Mouse (Mus musculus) frontal cortex, postnatal 25 days (tissue): ENCODE measurements at regions not wholly inside any gene's neighbourhood (a gene's known extent, or its start where the extent isn't known, plus 50 kb on each side); places are given as distances from the start of the nearest gene placed in this dataset.

Experiments used
- DNase-seq, 2 experiments: peaks; one replicate each; pipeline ENCODE4 v3.0.0; 2022; ENCODE audit warnings: low spot score in 2 of 2

DNA sequence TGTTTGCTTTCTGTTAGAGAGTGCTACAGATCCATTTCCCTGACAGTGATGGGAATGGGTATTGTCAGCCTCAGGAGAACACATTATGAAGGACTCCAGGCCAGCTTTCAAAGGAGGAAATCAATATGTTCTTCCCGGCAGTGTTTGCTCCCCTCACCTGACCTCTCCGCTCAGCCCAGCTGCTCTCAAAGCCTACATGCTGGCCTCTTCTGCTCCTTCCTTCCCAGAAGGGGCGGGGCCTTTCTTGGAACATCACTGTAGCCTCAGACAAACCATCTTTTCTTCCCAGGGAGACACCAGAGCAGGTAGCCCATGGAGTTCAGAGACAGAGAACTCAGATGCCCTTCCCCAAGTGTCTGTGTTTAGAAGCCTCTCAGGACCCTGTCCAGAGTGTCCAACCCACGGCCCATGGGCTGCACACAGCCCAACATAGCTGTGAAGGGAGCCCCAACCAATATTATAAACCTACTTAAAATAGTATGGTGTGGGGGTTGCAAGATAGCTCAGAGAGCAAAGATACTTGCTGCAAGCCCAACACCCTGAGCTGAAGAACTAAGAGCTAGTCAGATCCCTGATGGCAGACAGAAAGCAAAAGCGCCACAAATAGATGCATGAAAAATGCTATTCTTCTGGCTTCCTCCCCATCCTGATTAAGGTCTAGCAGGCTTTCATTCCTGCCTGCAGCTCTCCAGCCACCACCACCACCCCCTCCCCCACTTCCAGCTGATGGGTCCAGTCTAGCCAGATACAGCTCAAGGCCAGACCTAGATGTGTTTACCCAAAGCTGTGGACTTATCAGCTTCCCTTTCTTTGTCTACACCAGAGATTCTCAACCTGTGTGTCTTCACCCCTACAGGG, 141.8 kb upstream of the Hs6st1 start:
- DNase-seq, result no peak

DNA sequence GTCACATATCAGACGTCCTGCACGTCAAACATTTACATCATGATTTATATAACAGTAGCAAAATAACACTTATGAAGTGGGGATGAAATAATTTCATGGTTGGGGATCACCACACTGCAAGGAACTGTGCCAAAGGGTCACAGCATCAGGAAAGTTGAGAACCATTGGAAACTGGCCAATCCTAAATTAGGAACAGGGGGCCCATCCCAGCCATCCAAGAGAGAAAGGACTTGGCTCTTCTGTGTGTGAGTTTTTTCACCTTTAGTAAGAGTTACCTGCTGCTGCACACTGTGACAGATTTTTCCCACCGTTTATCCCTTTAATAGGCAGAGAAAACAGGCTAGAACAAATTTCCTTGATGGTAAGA, 141.2 kb upstream of the Hs6st1 start:
- no peak for DNase-seq

DNA sequence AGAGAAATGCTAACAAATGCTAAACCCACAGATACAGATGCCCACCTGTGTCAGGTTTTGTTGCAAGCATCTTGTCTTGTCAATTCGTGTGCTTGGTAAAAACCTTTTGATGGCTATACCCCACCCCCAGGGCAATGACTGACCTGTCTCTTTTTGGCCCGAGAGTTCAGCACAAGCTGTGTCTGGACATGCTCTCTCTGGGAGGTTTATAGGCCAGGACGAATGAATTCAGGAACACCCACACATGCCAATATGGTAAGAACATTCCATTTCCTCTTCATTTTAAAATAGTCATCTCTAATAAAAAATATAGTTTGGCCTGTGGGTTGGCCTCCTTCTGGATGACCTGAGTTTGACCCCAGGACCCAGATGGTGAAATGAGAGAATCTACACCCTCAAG, 137.8 kb upstream of the Hs6st1 start:
- no peak for DNase-seq

DNA sequence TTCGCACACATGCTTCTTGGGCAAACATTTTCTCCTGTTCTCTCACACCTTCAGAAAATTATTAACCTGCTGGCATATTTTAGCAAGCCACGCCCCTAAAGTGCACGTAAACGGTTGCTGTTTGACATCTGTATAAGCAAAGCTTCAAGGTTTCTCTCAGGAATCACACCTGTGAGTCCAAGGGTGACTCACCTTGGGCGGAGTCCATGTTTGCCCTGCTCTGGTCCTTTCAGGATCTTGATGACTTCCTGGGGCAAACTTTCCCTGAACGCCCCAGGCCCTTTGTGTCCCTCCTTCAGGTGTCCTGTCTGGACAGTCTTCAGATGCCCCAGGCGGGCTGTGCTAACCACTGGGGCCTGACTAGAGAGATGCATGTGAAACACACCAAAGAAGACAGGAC, 137.1 kb upstream of the Hs6st1 start:
- DNase-seq, result no peak

DNA sequence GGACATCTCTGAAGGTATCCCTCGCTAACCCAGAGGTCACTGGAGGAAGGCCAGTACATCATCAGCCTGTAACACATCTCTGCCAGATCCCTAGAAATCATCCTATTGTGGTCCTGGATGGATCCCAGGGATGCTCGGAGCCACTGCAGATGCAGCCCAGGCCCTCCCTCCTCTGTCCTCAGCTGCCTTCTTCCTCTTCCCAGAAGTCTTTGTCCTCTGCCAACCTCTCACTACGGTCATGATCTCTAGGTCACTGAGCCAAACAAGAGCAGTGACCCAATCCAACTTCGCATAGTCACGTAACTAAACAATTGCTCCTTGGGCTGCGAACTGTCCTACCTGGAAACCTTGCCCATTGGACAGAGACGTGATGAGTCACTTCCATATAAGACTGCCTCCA, 134.7 kb upstream of the Hs6st1 start:
- DNase-seq, result no peak

DNA sequence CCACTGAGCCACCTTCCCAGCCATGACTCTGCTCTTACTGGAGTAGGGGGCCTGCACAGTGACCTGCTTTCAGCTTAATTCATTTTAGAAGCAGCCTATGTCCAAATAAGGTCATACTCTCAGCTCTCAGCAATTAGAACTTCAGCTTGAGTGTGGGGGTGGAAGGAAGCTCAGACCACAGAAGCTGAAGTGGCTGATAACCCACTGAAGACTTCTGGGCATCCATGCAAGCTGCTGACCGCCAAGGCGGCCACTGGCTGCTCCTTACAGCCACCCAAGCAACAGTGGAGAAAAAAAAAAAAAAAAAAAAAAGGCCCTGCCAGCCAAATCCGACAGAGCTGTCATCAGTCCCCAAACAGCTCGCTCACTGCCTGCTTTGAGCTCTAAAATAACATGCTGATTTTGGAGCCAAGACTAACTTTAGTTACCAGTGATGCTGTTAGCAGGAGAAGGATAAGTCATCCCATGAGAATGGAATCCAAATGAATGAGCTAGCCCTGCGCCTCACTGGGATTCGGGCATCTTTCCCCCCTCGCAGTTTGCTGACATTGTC, 133.0 kb upstream of the Hs6st1 start:
- DNase-seq, result peak in 1 of 2 experiments; percentile 10

DNA sequence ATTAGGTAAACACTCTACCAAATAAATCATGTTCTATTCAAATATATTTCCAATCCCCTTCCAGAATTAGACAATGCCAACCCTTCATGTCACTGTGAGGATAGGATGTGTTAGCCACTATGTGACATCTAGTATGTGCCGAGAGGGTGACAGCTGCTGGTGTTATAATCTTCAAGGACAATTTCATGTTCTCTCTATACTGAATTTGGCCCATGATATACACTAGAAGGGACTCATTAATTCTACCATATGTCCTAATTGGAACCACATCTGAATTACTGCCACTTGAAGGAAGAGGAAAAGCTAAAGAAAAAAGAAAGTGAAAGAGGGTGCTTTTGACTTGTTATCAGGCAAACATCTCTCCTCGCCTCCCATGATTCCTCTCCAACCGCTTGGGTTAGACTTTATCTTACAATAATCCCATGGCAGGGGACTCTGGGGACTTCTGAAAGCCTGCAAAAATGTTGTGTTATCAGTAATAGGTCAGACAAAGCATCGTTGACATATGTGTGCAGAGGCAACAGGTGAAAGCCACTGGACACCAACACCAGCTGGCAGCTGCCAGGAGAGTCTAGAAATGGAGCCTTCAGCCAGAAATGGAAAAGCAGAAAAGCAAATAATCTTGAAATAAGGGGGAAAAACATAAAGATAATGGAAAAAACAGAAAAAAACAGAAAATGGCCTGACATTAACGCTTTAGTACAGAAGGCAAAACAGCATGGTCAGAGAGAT, 131.7 kb upstream of the Hs6st1 start:
- DNase-seq, result no peak

DNA sequence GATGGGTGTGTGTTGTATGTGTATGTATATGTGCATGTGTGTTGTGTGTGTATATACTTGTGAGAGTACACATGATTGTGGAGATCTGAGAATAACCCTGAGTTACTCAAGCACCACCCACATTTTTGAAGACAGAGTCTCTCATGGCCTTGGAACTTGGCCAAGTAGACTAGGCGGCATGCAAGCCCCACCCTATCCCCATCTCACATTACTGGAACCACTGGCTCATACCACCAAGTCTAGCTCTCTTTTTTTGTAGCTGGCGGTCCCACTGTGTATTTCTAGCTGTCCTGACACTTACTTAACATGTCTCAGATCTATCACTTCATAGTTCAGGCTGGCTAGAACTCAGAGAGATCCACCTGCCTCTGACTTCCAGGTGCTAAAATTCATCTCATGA, 128.0 kb upstream of the Hs6st1 start:
- no peak for DNase-seq

DNA sequence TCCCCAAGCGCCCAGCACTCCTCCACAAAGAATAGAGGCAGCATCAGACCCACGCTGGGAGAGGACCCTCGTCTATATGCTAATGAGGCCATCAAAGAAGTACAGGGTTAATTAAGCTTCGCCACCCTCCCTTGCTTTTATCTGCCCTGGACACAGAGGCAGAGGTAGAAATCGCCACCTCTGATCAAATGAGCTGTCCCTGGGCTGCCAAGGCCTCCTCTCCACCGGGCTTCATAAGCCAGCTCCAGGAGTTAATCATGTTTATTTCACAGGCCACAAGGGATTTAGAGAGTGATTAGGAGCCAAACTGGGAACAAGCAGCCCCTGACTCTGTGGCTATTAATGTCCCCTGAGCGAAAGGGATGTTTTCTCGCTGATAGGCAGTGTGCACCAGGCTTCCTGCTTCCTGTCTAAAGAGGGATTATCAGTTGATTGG, 126.5 kb upstream of the Hs6st1 start:
- no peak for DNase-seq

DNA sequence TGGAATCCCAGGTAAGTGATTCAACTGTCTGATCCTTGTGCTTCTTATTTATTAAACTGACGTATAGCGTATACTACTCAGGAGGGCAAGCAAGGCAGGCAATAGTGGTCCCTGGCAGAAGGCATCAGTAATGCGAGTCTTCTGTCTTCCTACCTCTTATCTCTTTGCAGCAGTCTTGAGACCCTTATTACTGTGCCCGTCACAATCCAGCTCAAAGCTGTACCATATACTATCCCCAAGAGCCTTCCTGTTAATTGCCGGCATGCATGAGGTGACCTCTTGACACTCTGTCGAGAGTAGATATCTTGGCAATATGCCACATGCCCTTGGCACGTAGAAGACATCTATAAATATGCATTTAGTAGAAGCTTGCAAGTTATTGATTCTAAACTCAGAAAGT, 126.0 kb upstream of the Hs6st1 start:
- no peak for DNase-seq

DNA sequence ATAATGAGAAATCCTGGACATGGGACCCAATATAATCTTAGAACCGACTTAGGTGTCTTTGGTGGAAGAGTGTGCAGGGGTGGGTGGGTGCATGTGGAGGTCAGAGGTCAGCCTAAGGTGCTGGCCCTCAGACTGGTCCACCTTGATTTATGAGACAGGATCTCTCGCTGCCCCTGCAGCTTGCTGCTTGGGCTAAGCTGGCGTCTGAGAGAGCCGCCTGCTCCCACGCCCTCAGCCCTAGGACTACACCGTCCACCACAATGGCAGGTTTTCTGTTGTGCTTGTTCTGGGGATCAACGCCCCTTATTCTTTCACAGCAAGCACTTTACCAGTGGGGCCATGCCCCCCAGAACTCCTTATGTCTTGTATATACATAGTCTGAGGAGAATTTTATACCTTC, 124.4 kb upstream of the Hs6st1 start:
- no peak for DNase-seq

DNA sequence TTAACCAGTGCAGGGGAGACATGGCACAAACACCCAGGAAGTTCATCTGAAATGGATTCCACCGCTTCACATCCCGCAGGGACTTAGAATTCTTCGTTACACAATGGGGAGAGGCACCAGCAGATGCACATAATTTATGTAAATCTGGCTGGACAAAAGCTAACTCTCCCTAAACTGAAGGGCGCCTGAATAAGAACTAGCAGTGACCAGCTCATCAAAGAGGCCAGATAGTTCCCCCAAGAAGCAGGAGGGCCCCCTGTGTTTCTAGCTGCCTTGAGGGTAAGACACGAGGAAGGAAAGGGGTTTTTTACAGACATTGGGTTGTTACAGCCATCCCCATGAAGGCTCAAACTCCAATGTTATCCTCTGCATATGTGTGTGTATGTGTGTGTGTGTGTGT, 123.8 kb upstream of the Hs6st1 start:
- no peak for DNase-seq

DNA sequence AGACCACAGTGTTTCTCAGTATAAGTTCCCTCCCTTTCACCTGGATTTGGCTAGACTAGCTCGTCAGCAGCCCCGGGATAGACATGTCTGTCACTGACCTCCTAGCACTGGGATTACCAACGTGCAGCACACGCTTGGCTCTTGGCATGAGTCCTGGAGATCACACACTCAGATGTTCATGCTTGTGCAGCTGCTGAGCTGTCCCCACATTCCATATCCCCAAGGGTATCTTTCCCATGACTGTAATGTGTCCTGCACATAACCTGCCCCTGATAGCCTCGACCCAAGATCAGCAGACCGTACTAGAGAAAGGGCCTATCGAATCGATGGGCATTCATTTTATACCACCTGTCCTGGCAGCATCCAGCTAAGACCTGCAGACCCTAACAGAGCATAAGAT, 123.4 kb upstream of the Hs6st1 start:
- no peak for DNase-seq

DNA sequence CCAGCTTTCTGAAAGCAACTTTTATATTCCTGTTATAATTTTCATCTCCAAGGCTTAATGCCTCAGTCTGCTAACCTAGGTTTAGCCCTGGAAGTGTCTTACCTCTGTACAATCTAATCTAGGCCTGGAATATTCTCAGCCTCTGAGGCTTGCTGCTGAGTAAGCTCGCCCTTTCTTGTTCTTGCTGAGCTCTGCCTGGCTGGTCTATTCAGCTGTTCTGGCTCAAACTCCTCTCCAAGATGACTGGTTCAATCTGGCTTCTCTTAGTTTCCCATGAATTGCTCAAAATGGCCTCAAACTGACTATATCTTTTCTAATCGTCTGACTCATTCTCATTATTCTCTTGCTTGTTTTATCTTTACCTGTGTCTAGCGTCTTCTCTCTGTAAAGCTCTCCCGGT, 122.6 kb upstream of the Hs6st1 start:
- DNase-seq, result no peak

DNA sequence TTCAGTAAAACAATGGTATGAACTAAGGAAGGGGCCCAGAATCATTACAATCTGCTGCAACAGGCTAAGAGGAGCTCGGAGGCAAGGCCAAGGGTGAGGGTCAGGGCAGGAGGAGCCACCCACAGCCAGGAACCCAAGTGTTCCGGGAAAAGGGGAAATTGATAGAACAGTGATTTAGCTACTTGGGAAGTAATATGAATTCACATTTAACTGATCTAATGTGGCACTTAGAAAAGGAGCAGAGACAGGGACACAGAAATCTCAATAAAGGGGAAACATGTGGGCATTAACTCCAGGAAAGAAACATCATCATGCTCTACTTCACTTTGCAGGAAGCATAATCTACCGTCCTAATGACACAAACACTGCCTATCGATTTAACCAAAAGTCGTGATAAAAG, 120.1 kb upstream of the Hs6st1 start:
- no peak for DNase-seq

DNA sequence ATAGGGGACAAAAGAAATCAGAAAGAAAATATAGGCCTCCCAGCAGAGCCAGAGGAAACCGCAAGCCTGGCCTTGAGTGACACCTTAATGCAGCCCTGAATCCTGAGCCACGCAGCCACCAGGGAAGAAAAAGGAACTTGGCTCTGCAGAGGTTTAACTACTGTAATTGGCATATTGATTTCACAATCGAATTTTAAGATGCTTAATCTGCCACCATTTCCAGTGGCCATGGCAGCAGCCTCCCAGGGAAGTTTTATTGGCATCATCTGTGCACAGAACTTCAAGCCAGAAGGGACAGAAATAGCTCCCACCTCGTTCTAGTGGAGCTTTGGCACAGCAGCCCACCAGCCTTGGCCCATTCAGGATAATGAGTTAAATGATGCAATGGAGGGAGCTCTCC, 117.1 kb upstream of the Hs6st1 start:
- no peak for DNase-seq

DNA sequence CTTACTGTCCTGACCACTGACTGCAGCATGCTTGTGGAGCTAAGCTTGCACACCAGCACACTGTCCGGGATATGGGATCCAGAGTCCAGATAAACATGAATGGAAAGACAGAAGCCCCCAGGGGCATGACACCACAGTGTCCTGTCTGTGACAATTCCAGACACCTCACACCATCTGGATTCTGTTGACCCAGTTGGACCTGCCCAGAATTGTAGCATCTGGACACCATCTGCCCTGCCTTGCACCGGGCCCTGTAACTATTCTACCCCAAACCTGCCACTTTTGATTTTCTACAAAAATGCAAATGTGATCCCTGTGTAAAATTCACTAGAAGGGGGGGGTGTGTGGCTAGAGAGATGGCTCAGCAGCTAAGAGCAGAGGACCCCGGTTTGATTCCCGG, 114.5 kb upstream of the Hs6st1 start:
- no peak for DNase-seq

DNA sequence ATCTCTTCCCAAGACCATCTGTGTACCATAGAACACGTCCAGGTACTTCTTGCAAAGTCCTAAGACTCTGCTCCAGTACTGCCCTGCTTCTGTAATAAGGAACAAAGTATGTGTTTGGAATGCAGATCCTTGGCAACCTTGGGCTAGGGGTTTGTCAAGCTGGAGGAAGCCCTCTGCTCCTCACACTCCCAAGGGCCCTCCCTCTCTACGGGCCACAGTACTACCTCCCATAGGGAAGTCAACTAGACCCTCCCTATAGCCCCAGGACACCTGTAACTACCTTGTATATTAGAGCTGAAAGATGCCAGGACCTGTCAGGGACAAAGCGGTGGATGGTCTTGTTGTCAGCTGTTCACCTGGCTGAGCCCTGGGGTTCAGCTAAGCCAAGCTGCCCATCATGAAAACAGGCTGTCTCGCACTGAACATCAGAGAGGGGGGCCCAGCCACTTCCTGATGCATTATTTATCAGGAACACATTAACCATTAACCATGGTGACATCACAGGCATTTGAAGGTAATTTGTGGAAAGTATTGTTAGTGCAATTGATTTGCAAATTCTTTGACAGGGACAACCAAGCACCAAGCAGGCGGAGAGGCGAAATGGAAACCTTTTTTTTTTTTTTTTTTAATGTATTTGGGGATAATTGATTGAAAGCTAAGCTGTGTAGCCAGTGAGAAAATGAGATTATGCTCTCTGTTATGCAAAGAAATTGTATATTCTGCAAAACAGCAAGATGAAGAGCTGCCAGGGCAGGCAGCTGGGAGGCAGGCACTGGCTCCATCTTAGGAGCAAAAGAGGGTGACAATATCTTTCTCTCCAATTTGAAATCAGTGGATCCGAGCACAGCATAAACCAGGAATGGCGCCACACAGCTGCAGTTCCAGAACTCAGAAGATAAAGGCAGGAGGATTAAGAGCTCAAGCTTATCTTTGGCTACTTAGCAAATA, 110.5 kb upstream of the Hs6st1 start:
- no peak for DNase-seq

DNA sequence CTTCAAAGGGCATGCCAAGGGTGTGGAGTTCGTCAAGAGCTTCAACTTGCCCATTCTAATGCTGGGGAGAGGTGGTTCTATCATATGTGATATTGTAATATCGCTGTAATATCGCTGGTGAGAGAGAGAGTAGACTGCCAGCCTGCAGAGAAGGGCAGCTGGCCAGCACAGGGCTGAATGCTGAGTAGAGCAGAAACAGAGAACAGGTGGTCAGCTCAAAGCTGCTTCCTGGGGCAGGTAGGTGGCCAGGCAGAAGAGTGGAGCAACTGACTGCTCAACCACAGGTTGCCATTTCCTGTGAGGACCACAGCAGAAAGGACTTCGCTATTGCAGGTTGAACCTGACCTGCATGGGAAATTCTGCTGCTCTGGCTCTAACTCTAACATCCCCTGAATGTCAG, 108.5 kb upstream of the Hs6st1 start:
- DNase-seq, result no peak

DNA sequence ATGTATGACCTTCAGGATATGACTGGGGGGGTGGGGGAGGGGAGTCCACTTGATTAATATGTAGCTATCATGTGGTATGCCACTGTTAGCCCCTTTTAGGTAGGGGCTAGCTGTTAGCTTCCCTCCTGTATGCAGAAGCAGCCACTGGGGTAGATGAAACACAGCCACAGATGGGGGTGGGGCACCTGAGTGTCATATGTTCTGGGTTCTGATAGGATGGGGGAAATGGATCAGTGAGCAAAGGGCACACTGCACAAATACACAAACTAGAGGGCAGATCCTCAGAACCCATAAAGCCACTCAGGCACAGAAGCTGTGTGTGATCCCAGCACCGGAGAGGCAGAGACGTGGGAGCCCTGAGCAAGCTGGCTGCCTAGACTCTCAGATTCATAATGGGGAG, 107.4 kb upstream of the Hs6st1 start:
- DNase-seq, result no peak

DNA sequence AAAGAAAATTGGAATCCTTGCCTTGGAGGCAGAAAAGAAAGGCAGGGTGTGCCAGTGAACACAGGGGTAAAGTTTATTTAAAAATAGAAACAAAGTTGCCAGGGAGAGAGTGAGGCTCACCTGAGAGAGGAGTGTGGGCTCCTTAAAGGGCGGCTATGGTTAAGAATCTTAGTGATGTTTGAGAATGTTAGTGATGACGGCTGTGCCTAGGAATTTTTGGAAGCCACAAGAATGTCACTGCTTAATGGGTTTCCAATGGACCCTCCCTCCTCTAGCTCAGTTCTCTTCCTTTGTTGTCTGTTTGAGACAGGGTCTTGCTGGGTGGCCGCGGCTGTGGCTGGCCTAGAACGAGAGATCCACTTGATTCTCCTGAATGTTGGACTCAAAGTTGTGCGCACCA, 106.3 kb upstream of the Hs6st1 start:
- DNase-seq, result no peak

DNA sequence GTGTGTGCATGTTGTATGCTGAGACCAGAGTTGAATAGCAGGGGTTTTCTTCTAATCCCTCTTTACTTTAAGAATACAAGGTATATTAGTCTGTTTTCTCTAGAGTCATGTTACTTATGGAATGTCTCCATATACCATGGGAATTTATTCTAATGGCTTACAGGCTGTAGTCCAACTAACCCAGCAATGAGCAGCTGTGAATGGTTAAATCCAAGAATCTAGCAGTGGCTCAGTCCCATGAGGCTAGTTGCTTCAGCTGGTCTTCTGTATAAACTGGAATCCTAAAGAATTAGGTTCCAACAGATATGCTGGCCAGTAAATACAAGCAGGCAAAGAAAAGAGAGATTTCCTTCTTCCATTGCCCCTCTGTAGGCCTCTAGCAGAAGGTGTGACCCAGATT, 99.7 kb upstream of the Hs6st1 start:
- no peak for DNase-seq
